Mouse (Mus musculus): ENCODE measurements around the gene Cfap65. TPM values are rescaled to one million over a fixed set of nuclear protein-coding genes. Genes with fewer than 3 reads are reported as not detected.
A peak's percentile ranks its signal among the peaks of the same experiment; 100 is the strongest.

Gene Cfap65
- total RNA-seq, 1 experiment: not detected

- Histone ChIP-seq H3K9ac (ENCODE audit: insufficient read depth, low read depth, low read length, poor library complexity, severe bottlenecking) (no peak overlapping the region), H3K4me1 (ENCODE audit: control insufficient read depth in 2 of 2, insufficient read depth in 2 of 2, low read length in 2 of 2, poor library complexity in 1 of 2) (peaks cover 5 to 28% of the 10 kb centered on the region in 2 experiments; a peak in 3 of 4 replicates), H3K4me3 (ENCODE audit: insufficient read depth in 1 of 2, low read depth in 1 of 2, low read length in 2 of 2, poor library complexity in 1 of 2, severe bottlenecking in 1 of 2) (peak overlapping the region; percentile 58 to 73), H3K27ac (ENCODE audit: insufficient read depth, low read depth, low read length, poor library complexity, severe bottlenecking) (no peak overlapping the region), H3K9me3 (ENCODE audit: control insufficient read depth, insufficient read depth, low read depth, low read length) (no peaks in the 10 kb centered on the region), H3K36me3 (ENCODE audit: control insufficient read depth, insufficient read depth, low read length, poor library complexity, severe bottlenecking) (no peaks in the 10 kb centered on the region)
- in situ Hi-C loops (cut with MboI; ENCODE audit: low sequenced_read_pairs in 2 of 2, unreplicated experiment in 2 of 2): loop anchor here in 1 of 2 experiments (10.0 kb wide), 2 partner anchors 53 to 83 kb away; partner anchors contain the start of gene Wnt6
- DNase-seq (ENCODE audit: low read depth, low spot score): peak; percentile 87
- TF ChIP-seq MAFK (IDR thresholded peaks at IDR 0.05; ENCODE audit: insufficient read depth, low read depth, low read length) (0 out of 2 replicates have a peak, but pooled peaks have one; percentile 6), ZC3H11A (IDR thresholded peaks at IDR 0.05; ENCODE audit: borderline replicate concordance, low read depth, low read length) (no peak)
These were observed 77.2 kb downstream of the Cfap65 start for GRCm38 (mm10) chr1:74858171-74858719.

GRCm38 (mm10) chr1:74857677-74858076, 77.7 kb downstream of the Cfap65 start:
- in situ Hi-C loops (cut with MboI; ENCODE audit: low sequenced_read_pairs in 2 of 2, unreplicated experiment in 2 of 2): loop anchor here in 1 of 2 experiments (10.0 kb wide), 2 partner anchors 53 to 83 kb away; partner anchors contain the start of gene Wnt6
- H3K9me3 ChIP-seq (ENCODE audit: control insufficient read depth, insufficient read depth, low read depth, low read length): no peaks in the 10 kb centered on the region
- peaks cover 5 to 28% of the 10 kb centered on the region in 2 experiments; a peak in 3 of 4 replicates for H3K4me1 ChIP-seq (ENCODE audit: control insufficient read depth in 2 of 2, insufficient read depth in 2 of 2, low read length in 2 of 2, poor library complexity in 1 of 2)
- H3K4me3 ChIP-seq (ENCODE audit: insufficient read depth in 1 of 2, low read depth in 1 of 2, low read length in 2 of 2, poor library complexity in 1 of 2, severe bottlenecking in 1 of 2): peak overlapping the region in 1 of 2 experiments; percentile 73; a peak in 2 of 4 replicates
- DNase-seq (ENCODE audit: low read depth, low spot score): no peak
- H3K9ac ChIP-seq (ENCODE audit: insufficient read depth, low read depth, low read length, poor library complexity, severe bottlenecking): no peak overlapping the region
- H3K36me3 ChIP-seq (ENCODE audit: control insufficient read depth, insufficient read depth, low read length, poor library complexity, severe bottlenecking): no peaks in the 10 kb centered on the region
- no peak overlapping the region for H3K27ac ChIP-seq (ENCODE audit: insufficient read depth, low read depth, low read length, poor library complexity, severe bottlenecking)
- TF ChIP-seq ZNF384 (IDR thresholded peaks at IDR 0.05; ENCODE audit: low read depth, low read length) (no peak), MAFK (IDR thresholded peaks at IDR 0.05; ENCODE audit: insufficient read depth, low read depth, low read length) (no peak), CHD2 (IDR thresholded peaks at IDR 0.05; ENCODE audit: low read depth, low read length) (no peak), HCFC1 (IDR thresholded peaks at IDR 0.05; ENCODE audit: borderline replicate concordance, insufficient read depth, low read length) (no peak), ZC3H11A (IDR thresholded peaks at IDR 0.05; ENCODE audit: borderline replicate concordance, low read depth, low read length) (no peak)

GRCm38 (mm10) chr1:74857201-74857600, 78.2 kb downstream of the Cfap65 start:
- in situ Hi-C loops (cut with MboI; ENCODE audit: low sequenced_read_pairs in 2 of 2, unreplicated experiment in 2 of 2): loop anchor here in 1 of 2 experiments (10.0 kb wide), 2 partner anchors 52 to 82 kb away; partner anchors contain the start of gene Wnt6
- H3K4me3 ChIP-seq (ENCODE audit: insufficient read depth in 1 of 2, low read depth in 1 of 2, low read length in 2 of 2, poor library complexity in 1 of 2, severe bottlenecking in 1 of 2): no peak overlapping the region
- no peaks in the 10 kb centered on the region for H3K36me3 ChIP-seq (ENCODE audit: control insufficient read depth, insufficient read depth, low read length, poor library complexity, severe bottlenecking)
- no peak for DNase-seq (ENCODE audit: low read depth, low spot score)
- peaks cover 5 to 28% of the 10 kb centered on the region in 2 experiments; a peak in 3 of 4 replicates for H3K4me1 ChIP-seq (ENCODE audit: control insufficient read depth in 2 of 2, insufficient read depth in 2 of 2, low read length in 2 of 2, poor library complexity in 1 of 2)
- H3K9ac ChIP-seq (ENCODE audit: insufficient read depth, low read depth, low read length, poor library complexity, severe bottlenecking): no peak overlapping the region
- H3K9me3 ChIP-seq (ENCODE audit: control insufficient read depth, insufficient read depth, low read depth, low read length): no peaks in the 10 kb centered on the region
- no peak for TF ChIP-seq MAFK (IDR thresholded peaks at IDR 0.05; ENCODE audit: insufficient read depth, low read depth, low read length)
- no peak for TF ChIP-seq ZNF384 (IDR thresholded peaks at IDR 0.05; ENCODE audit: low read depth, low read length)
- TF ChIP-seq CHD2 (IDR thresholded peaks at IDR 0.05; ENCODE audit: low read depth, low read length): no peak
- no peak for TF ChIP-seq ZC3H11A (IDR thresholded peaks at IDR 0.05; ENCODE audit: borderline replicate concordance, low read depth, low read length)
- no peak for TF ChIP-seq HCFC1 (IDR thresholded peaks at IDR 0.05; ENCODE audit: borderline replicate concordance, insufficient read depth, low read length)
- no peak overlapping the region for H3K27ac ChIP-seq (ENCODE audit: insufficient read depth, low read depth, low read length, poor library complexity, severe bottlenecking)

- no peak for TF ChIP-seq ZC3H11A (IDR thresholded peaks at IDR 0.05; ENCODE audit: borderline replicate concordance, low read depth, low read length)
- TF ChIP-seq MAFK (IDR thresholded peaks at IDR 0.05; ENCODE audit: insufficient read depth, low read depth, low read length): no peak
- TF ChIP-seq HCFC1 (IDR thresholded peaks at IDR 0.05; ENCODE audit: borderline replicate concordance, insufficient read depth, low read length): no peak
- no peak for TF ChIP-seq ZNF384 (IDR thresholded peaks at IDR 0.05; ENCODE audit: low read depth, low read length)
- no peak for TF ChIP-seq CHD2 (IDR thresholded peaks at IDR 0.05; ENCODE audit: low read depth, low read length)
- in situ Hi-C loops (cut with MboI; ENCODE audit: low sequenced_read_pairs in 2 of 2, unreplicated experiment in 2 of 2): loop anchor here in 1 of 2 experiments (10.0 kb wide), 2 partner anchors 52 to 82 kb away; partner anchors contain the start of gene Wnt6
- H3K9ac ChIP-seq (ENCODE audit: insufficient read depth, low read depth, low read length, poor library complexity, severe bottlenecking): no peak overlapping the region
- no peaks in the 10 kb centered on the region for H3K36me3 ChIP-seq (ENCODE audit: control insufficient read depth, insufficient read depth, low read length, poor library complexity, severe bottlenecking)
- no peak for DNase-seq (ENCODE audit: low read depth, low spot score)
- H3K4me3 ChIP-seq (ENCODE audit: insufficient read depth in 1 of 2, low read depth in 1 of 2, low read length in 2 of 2, poor library complexity in 1 of 2, severe bottlenecking in 1 of 2): peak overlapping the region in 1 of 2 experiments; percentile 16; a peak in 2 of 4 replicates
- H3K27ac ChIP-seq (ENCODE audit: insufficient read depth, low read depth, low read length, poor library complexity, severe bottlenecking): no peak overlapping the region
- H3K9me3 ChIP-seq (ENCODE audit: control insufficient read depth, insufficient read depth, low read depth, low read length): no peaks in the 10 kb centered on the region
- H3K4me1 ChIP-seq (ENCODE audit: control insufficient read depth in 2 of 2, insufficient read depth in 2 of 2, low read length in 2 of 2, poor library complexity in 1 of 2): peaks cover 5 to 30% of the 10 kb centered on the region in 2 experiments; a peak in 3 of 4 replicates
These were observed 78.6 kb downstream of the Cfap65 start for GRCm38 (mm10) chr1:74856791-74857190.
